Mouse (Mus musculus) MEL (cell line): ENCODE results near the gene Olfr68.

Experiments used
- CHD1 ChIP-seq: IDR thresholded peaks from 2 replicates; pipeline ENCODE4 v1.6.1; 2012; ENCODE audit warnings: low read depth, mild to moderate bottlenecking, inconsistent platforms, low read length, improper control_type of control experiment
- CHD2 ChIP-seq: IDR thresholded peaks from 2 replicates; pipeline ENCODE4 v1.6.1; 2011; ENCODE audit warnings: low read length, improper control_type of control experiment
- CTCF ChIP-seq, 3 experiments: IDR thresholded peaks in 2 of 3; conservative IDR thresholded peaks in 1 of 3; 2 replicates each; pipeline ENCODE4 v1.5.1; 2011 to 2012; ENCODE audit warnings: low read length in 3 of 3, low read depth in 2 of 3, mild to moderate bottlenecking in 2 of 3, improper control_type of control experiment in 1 of 3, inconsistent platforms in 1 of 3, mixed read lengths in 1 of 3, moderate library complexity in 1 of 3; ENCODE audit not compliant: control insufficient read depth in 1 of 3, insufficient read depth in 1 of 3, poor library complexity in 1 of 3, severe bottlenecking in 1 of 3
- EP300 ChIP-seq, 2 experiments: IDR thresholded peaks; 2 replicates each; pipeline ENCODE4 v1.6.1; 2011; ENCODE audit warnings: improper control_type of control experiment in 2 of 2, low read length in 2 of 2, low read depth in 1 of 2, mild to moderate bottlenecking in 1 of 2
- GABPA ChIP-seq: IDR thresholded peaks from 2 replicates; pipeline ENCODE4 v1.6.1; 2012; ENCODE audit warnings: low read depth, mild to moderate bottlenecking, inconsistent platforms, low read length, improper control_type of control experiment, moderate library complexity
- POLR2A ChIP-seq, 2 experiments: IDR thresholded peaks; 2 replicates each; pipeline ENCODE4 v1.6.1; 2011 to 2012; ENCODE audit warnings: low read length in 2 of 2, mild to moderate bottlenecking in 2 of 2, control low read depth in 1 of 2, improper control_type of control experiment in 1 of 2, low read depth in 1 of 2, moderate library complexity in 1 of 2; ENCODE audit not compliant: control insufficient read depth in 1 of 2, insufficient read depth in 1 of 2, poor library complexity in 1 of 2
- SIN3A ChIP-seq: IDR thresholded peaks from 2 replicates; pipeline ENCODE4 v1.6.1; 2012; ENCODE audit warnings: low read length, improper control_type of control experiment, inconsistent platforms
- TAL1 ChIP-seq: IDR thresholded peaks from 2 replicates; pipeline ENCODE4 v1.6.1; 2012; ENCODE audit warnings: mild to moderate bottlenecking, inconsistent platforms, low read length, moderate library complexity, mixed read lengths
- TCF12 ChIP-seq: IDR thresholded peaks from 2 replicates; pipeline ENCODE4 v1.6.1; 2014; ENCODE audit warnings: low read depth, mild to moderate bottlenecking, inconsistent platforms, low read length, improper control_type of control experiment, moderate library complexity
- ZMIZ1 ChIP-seq: IDR thresholded peaks from 2 replicates; pipeline ENCODE4 v1.6.1; 2012; ENCODE audit warnings: low read depth, mild to moderate bottlenecking, inconsistent platforms, low read length, improper control_type of control experiment, moderate library complexity
- ZNF384 ChIP-seq: IDR thresholded peaks from 2 replicates; pipeline ENCODE4 v1.6.1; 2012; ENCODE audit warnings: low read depth, mild to moderate bottlenecking, inconsistent platforms, low read length, improper control_type of control experiment

DNA sequence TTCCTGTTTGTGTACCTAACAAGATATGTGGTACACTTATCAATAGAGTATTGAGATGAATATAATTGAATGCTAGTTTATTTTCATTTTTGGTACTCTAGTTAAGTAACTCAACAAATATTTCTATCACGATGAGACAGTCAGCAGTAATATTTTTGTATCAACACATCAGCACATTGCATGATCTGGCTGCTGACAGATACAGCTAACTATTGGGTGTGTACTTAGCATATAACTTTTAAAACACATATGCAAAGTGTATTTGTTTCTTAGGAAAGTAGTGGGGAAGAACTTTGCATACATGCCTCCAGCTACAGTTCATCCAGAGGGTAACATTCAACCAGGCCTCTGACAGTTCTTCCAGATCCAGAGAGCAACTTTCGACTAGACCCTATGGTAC is 45.1 kb upstream of the Olfr68 start:
- TF ChIP-seq ZNF384, result no peak
- no peak for TF ChIP-seq CTCF (IDR thresholded peaks at IDR 0.05 in 2 of 3, conservative IDR thresholded peaks at IDR 0.05 in 1 of 3; ENCODE audit: control insufficient read depth in 1 of 3, insufficient read depth in 1 of 3, low read depth in 2 of 3, low read length in 3 of 3, poor library complexity in 1 of 3, severe bottlenecking in 1 of 3)
- TF ChIP-seq TCF12, result no peak
- TF ChIP-seq POLR2A (IDR thresholded peaks at IDR 0.05; ENCODE audit: control insufficient read depth in 1 of 2, insufficient read depth in 1 of 2, low read depth in 1 of 2, low read length in 2 of 2, poor library complexity in 1 of 2), result no peak
- 0 out of 4 replicates have a peak, but pooled peaks of 1 of the 2 experiments have one; percentile 17 for TF ChIP-seq EP300 (IDR thresholded peaks at IDR 0.05; ENCODE audit: low read depth in 1 of 2, low read length in 2 of 2)
- no peak for TF ChIP-seq CHD2
- TF ChIP-seq ZMIZ1, result no peak
- no peak for TF ChIP-seq TAL1
- no peak for TF ChIP-seq GABPA
- no peak for TF ChIP-seq CHD1
- TF ChIP-seq SIN3A, result no peak
